Mouse (Mus musculus): ENCODE data around the gene Tdpoz2. TPM values are rescaled to one million over a fixed set of nuclear protein-coding genes. Genes with fewer than 3 reads are reported as not detected.

Gene Tdpoz2
- polyA plus RNA-seq, 1 experiment from 2014 or later = not detected

Other genes starting within 250 kb of the Tdpoz2 start
- 0.11 and 0.53 TPM in 2 replicates for gene Tchh, start 210.4 kb downstream of the Tdpoz2 start, polyA plus RNA-seq (2014; fragmentation: Nextera tagmentation; extraction: Ambion mirVana)
- gene Tchhl1, start 183.9 kb downstream of the Tdpoz2 start, polyA plus RNA-seq (2014; fragmentation: Nextera tagmentation; extraction: Ambion mirVana) = not detected in 2 replicates
- gene S100a11, start 132.2 kb downstream of the Tdpoz2 start, polyA plus RNA-seq (2014; fragmentation: Nextera tagmentation; extraction: Ambion mirVana) = 202 and 245 TPM in 2 replicates
- 137 and 144 TPM in 2 replicates for gene S100a10, start 97.6 kb downstream of the Tdpoz2 start, polyA plus RNA-seq (2014; fragmentation: Nextera tagmentation; extraction: Ambion mirVana)
- not detected in 2 replicates for gene Tdpoz1, start 23.6 kb upstream of the Tdpoz2 start, polyA plus RNA-seq (2014; fragmentation: Nextera tagmentation; extraction: Ambion mirVana)
- not detected in 2 replicates for gene Gm37596, start 40.4 kb upstream of the Tdpoz2 start, polyA plus RNA-seq (2014; fragmentation: Nextera tagmentation; extraction: Ambion mirVana)
- gene Gm5773, start 120.3 kb upstream of the Tdpoz2 start, polyA plus RNA-seq (2014; fragmentation: Nextera tagmentation; extraction: Ambion mirVana) = not detected in 2 replicates
- not detected in 2 replicates for gene Tdpoz4, start 143.7 kb upstream of the Tdpoz2 start, polyA plus RNA-seq (2014; fragmentation: Nextera tagmentation; extraction: Ambion mirVana)
- gene Tdpoz3, start 173.3 kb upstream of the Tdpoz2 start, polyA plus RNA-seq (2014; fragmentation: Nextera tagmentation; extraction: Ambion mirVana) = not detected in 2 replicates

Data from liver, embryonic 11.5 days (tissue).